Mouse (Mus musculus) spleen, adult 12 weeks (tissue): ENCODE results near the gene Cldn14.

Source experiments
- DNase-seq: peaks from one replicate; pipeline ENCODE4 v3.0.0; 2022; ENCODE audit warnings: low spot score

Cldn14 gene

DNA sequence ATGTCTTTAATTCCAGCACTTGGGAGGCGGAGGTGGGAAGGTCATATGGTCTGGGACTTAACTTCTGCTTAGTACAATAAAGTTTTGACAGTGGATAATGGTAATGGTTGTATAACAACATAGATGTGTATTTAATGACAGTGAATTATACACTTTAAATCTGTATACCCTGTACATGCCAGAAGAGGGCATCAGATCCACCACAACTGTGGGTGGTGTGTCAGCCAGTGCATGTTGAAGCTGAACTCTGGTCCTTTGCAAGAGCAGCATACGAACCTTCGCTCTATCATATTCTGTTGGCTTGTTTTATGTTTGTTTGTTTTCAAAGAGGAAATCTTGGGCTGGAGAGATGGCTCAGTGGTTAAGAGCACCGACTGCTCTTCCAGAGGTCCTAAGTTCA is 61.2 kb downstream of the Cldn14 start:
- DNase-seq = no peak

GRCm38 (mm10) chr16:93944301-93944700 is 64.3 kb downstream of the Cldn14 start:
- DNase-seq = no peak

DNA sequence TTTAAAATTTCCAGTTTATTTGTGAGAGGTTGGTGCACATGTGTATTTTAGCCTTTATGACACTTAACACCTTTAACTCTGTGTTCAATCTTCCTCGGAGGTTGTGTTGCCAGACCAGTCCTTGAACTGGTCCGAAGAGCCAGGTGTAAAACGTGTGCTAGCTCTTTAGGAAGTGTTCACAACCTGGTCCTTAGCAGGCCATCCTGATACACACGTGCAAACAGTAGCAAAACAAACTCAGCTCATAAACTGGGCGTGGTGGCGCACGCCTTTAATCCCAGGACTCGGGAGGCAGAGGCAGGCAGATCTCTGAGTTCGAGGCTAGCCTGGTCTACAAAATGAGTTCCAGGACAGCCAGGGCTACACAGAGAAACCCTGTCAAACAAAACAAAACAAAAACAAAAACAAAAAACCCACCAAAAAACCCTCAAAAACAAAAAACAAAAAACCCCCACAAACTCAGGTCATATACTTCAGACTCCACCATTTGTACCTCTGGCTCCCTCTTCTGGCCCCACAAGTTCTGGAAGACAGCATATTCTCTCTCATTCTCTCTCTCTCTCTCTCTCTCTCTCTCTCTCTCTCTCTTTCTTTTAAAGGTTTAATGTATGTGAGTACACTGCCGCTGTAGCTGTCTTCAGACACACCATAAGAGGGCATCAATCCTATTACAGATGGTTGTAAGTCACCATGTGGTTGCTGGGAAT is 65.7 kb downstream of the Cldn14 start:
- DNase-seq = no peak

GRCm38 (mm10) chr16:93941781-93942567 is 66.7 kb downstream of the Cldn14 start:
- no peak for DNase-seq

GRCm38 (mm10) chr16:93939961-93940360 is 68.7 kb downstream of the Cldn14 start:
- no peak for DNase-seq

DNA sequence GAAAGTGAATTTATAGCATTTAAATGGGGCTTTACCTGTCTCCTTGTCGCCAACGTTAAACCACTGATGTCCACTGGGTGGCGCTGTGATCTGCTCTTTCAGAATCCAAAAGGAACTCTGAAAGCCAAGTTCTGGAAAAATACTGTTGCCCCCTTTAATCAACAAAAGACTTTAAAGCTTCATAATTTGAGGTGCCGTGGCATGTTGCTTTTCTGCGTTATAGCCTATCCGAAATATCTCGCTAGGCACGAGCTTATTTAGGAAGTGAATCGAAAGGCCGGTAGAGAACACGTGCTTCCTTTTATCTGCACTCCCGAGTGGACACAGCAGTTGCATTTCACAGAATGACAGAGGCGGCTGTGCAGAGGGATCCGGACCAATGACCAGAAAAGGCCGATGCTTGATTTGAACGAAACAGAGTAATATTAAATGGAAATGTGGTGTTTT is 70.2 kb downstream of the Cldn14 start:
- DNase-seq = peak; percentile 56

DNA sequence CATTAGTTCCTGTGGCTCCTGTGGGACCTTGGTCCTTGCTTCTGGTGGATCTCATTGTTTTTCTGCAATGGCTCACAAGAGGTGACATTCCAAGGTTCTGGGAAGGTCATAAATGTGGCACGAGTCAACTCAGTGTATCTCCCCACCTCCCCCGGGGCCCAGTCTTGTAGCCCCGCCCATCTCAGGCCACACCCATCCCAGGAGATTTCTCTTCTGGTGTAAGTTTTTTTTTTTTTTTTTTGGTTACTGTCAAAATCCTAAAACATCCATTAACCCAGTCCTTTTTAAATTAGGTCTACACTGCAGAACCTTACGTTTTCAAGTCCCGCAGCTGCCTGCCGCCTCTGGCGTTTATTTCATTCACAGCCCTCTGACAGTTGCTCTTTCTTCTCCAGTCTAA is 73.6 kb downstream of the Cldn14 start:
- no peak for DNase-seq

DNA sequence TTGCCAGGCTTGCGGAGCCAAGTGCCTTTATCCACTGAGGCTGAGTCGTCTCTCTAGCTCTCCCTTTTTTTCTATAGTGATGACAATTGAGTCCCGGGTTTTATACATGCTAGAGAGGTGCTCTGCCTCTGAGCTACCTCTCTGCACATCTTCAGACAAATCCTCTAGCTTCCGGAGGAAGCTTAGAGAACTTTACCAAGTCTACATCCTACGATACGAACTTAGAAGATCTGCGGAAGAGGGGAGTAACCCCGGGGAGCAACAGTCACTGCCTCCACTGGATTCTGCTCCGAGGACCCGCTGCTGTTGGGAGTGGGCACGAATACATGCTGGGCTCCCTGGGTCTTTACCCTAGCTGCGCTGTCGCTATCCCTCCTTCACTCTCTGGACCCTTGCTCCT is 74.0 kb downstream of the Cldn14 start:
- DNase-seq = no peak

- no peak for DNase-seq
Measured at GRCm38 (mm10) chr16:93932185-93933168, 76.2 kb downstream of the Cldn14 start.

DNA sequence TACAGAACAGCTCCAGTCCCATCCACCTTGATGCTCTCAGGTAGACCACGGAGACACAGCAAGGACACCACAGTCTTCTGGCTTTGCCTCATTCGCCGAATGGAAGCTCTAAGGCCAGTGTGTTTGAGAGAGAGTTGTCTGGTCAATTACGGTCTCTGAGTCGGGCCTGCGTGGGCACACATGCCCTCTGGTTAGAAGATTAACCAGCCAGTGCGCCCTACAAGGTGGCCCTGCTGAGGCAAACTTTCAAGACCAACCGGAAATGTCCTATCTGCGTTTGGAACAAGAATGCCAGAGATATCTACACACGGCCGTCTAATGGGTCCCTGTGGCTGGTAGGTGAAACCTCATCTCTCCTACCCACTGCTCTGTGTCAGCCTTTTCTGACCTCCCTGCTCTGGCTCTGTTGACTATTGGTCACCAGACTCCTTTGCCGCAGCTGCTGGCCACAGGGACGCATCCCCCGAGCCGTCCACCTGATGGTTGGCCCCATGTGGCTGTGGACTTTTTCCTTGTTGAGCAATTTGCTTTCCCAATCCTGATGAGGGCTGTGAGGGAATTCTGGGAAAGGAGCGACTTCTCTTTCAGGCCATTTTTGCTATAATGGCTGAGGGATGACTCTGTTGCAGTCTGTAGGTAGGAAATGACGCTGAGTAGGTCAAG is 79.1 kb downstream of the Cldn14 start:
- DNase-seq = no peak

DNA sequence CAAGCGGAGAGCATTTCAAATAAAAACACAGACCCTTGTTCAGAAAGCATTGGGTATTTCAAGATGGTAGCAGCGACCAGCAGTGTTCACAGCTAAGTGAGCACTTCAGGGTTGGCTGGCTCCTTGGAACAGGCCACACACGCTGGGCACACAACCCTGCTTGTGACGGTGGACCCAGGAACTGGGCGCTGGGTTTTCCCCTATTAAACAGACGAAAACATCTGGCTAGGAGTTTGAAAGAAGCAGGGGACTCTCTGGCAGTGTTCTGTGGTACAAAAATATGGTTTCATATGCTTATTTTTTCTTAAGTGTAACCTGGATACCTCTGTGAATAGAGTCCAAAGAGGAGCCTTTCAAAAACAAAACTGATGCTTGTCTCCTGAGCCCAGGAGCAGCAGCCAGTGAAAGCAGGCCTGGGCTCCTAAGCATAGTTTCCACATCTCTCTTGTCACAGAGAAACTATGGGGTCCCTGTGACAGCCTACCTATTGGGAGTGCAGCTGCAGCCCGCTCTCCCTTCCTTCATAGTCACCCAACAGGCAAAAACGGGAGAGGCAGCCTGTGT is 82.9 kb downstream of the Cldn14 start:
- no peak for DNase-seq

- no peak for DNase-seq
Measured at GRCm38 (mm10) chr16:93923788-93924187, 84.8 kb downstream of the Cldn14 start.

DNA sequence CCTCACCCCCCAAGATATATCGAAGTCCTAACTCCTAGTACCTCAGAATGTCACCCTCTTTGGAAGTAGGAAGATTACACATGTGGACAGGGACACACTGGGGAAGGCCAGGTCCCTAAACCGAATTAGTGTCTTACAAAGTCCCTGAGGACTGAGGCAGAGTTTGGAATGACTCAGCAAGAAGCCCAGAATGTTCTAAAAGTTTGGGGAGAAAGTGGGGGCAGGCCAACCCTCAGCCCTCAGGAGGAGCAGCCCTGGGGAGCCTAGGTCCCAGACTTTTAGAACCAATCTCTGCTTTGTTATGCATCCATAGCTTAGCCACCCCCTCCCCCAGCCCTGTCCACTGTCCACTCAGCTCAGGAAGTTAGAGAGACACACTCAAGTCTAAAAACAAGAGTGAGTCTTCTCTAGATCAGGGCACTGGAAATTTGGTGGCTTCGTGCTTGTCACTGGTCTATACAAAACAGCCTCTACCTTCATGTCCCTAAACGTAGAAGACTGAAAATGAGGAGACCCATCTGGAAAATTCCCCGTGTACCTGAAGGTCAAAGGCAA is 85.7 kb downstream of the Cldn14 start:
- DNase-seq = no peak

GRCm38 (mm10) chr16:93920673-93921072 is 88.0 kb downstream of the Cldn14 start:
- DNase-seq = no peak

GRCm38 (mm10) chr16:93919189-93919588 is 89.4 kb downstream of the Cldn14 start:
- DNase-seq = no peak

DNA sequence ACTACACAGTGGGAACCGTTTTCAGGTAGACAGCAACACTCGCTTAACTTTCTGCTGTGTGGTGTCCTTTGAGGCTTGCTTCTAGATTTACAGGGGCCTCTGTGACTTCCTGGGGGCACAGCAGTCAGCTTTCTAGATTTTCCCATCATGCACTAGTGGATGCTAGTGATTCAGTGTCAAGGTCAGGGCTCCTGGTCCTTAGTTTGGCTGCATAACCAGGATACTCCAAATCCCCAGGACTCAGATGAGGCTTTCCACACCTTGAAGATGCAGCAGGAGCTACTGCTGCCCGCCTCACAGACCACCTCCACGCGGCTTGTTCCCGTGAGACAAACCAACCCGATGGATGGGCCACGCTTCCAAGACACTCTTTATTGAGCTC is 90.0 kb downstream of the Cldn14 start:
- DNase-seq = no peak

DNA sequence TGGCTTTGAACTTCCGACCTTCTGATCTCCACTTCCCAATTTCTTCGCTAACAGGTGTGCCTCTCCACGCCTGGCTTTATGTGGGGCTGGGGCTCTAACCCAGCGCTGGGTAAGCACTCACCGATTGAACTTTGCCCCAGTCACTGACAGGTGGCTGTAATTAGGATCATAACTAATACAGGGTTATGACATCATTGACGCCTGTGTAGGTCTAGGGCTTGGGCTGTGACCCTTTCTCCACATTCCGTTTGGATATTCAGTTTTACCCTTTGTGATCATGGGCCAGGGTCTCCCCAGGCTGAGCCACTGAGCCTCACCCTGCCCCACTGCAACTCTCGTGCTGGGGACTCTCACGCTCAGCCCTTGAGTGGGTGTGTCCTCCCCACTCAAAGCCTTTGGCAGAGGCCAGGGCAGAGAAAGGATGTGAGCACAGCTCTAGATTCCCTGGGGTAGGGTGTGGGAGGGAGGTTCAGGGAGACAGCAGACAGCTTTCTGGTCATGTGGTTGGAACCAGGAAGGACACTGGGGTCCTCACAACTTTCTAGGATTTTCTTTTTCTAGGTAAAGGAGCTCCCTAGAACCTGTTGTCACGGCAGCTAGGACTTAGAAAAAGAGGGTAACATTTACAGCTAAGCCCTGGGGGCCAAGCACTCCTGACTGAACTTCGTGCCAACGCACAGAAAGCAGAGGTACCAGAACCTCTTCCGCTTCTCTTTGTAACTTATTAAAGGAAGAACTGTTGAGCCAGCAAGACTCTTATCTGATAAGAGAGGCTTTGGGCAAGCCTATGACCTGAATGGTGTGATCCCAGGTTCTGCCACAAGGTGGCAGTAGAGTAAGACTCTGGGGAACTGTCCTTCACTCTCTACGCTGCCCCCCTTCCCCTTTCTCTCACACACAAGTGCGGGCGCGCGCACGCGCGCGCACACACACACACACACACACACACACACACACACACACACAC is 90.6 kb downstream of the Cldn14 start:
- DNase-seq = peak; percentile 75

GRCm38 (mm10) chr16:93915338-93915849 is 93.2 kb downstream of the Cldn14 start:
- no peak for DNase-seq

DNA sequence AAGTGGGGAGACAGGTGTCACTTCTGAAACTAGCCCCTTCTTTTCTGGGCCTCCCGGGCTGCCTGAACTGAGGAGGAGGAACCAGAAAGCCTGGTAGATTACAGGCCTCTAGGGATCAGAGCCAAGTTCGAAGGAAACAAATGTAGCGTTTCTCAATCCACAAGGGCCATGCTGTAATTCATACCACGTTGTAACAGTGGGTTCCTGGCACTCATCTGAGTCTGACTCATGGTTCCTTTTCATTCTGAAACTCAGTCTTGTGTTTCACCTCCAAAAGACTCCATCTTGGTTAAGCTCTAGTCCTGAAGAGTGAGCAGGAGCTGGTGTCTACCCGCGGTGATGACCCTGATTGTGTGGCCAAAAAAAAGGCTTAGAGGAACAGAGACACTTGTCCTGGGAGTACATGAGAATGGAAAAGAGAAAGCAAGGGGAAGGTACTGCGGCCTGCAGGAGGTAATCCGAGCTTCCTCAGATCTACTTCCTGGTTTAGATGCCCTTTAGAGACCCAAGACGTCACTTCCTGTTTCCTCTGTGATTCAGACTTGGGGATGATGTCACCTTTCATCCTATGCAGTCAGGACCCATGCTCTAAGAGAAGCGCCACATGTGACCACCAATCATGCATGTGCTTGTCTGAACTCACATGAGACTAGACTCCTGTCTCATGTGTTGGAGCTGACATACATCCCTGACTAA is 94.6 kb downstream of the Cldn14 start:
- DNase-seq = no peak
